Mouse (Mus musculus): ENCODE results near the gene Olfr597. TPM values are rescaled to one million over a fixed set of nuclear protein-coding genes. Genes with fewer than 3 reads are reported as not detected.
"Not testable (repeated sequence)": the region's sequence is repeated elsewhere in the genome, so short reads cannot be mapped to it uniquely, and the experiment has no call there.

Gene Olfr597
- total RNA-seq (2021) = not detected

- DNase-seq (ENCODE audit: low spot score); intact Hi-C loops (cut with DNase I): not testable (repeated sequence)
These were observed at the start of gene Olfr597 for GRCm38 (mm10) chr7:103316015-103316414. Olfr597 (plus strand) TSS chr7:103316315.

- DNase-seq (ENCODE audit: low spot score); intact Hi-C loops (cut with DNase I): not testable (repeated sequence)
These were observed 10.8 kb upstream of the Olfr597 start, which contains the start of gene Olfr596 for GRCm38 (mm10) chr7:103305348-103305747. Olfr596 (plus strand) TSS chr7:103305648.

- intact Hi-C loops (cut with DNase I) = no loop called here
- DNase-seq (ENCODE audit: low spot score) = no peak
These were observed 7.2 kb downstream of the Olfr597 start, which contains the start of gene Olfr598 for GRCm38 (mm10) chr7:103323268-103323667. Olfr598 (plus strand) TSS chr7:103323568.

GRCm38 (mm10) chr7:103335617-103336016 is 19.5 kb downstream of the Olfr597 start, which contains the start of gene Olfr599:
Olfr599 (plus strand) TSS chr7:103335917.
- no peak for DNase-seq (ENCODE audit: low spot score)
- intact Hi-C loops (cut with DNase I) = no loop called here

- no peak for DNase-seq (ENCODE audit: low spot score)
- intact Hi-C loops (cut with DNase I) = no loop called here
These were observed 33.5 kb downstream of the Olfr597 start, which contains the start of gene Olfr600 for GRCm38 (mm10) chr7:103349569-103349968. Olfr600 (minus strand) TSS chr7:103349669.

- intact Hi-C loops (cut with DNase I) = no loop called here
These were observed 46.4 kb downstream of the Olfr597 start, which contains the start of gene Olfr601 for GRCm38 (mm10) chr7:103362555-103362954. Olfr601 (minus strand) TSS chr7:103362655.

More at GRCm38 (mm10) chr7:103362555-103362954, 46.4 kb downstream of the Olfr597 start, which contains the start of gene Olfr601:
- DNase-seq (ENCODE audit: low spot score) = no peak

Small RNAs within 50 kb of the gene (microRNA-seq; reads per million reads assigned to microRNA genes)
- gene Gm23550 = not detected

Other genes starting within 250 kb of the Olfr597 start
- not detected for gene Olfr584, start 234.4 kb upstream of the Olfr597 start, total RNA-seq (2021)
- gene Olfr585, start 218.6 kb upstream of the Olfr597 start, total RNA-seq (2021) = not detected
- gene Olfr586, start 190.7 kb upstream of the Olfr597 start, total RNA-seq (2021) = not detected
- gene Olfr588-ps1, start 175.4 kb upstream of the Olfr597 start, total RNA-seq (2021) = not detected
- gene Olfr589, start 160.0 kb upstream of the Olfr597 start, total RNA-seq (2021) = not detected
- gene Olfr591, start 138.0 kb upstream of the Olfr597 start, total RNA-seq (2021) = not detected
- not detected for gene Olfr592, start 131.5 kb upstream of the Olfr597 start, total RNA-seq (2021)
- not detected for gene Olfr593, start 104.5 kb upstream of the Olfr597 start, total RNA-seq (2021)
- not detected for gene Olfr594, start 99.3 kb upstream of the Olfr597 start, total RNA-seq (2021)
- gene Usp17ld, start 63.8 kb upstream of the Olfr597 start, total RNA-seq (2021) = not detected
- gene Olfr596, start 10.7 kb upstream of the Olfr597 start, total RNA-seq (2021) = not detected
- not detected for gene Olfr598, start 7.3 kb downstream of the Olfr597 start, total RNA-seq (2021)
- not detected for gene Olfr599, start 19.6 kb downstream of the Olfr597 start, total RNA-seq (2021)
- not detected for gene Olfr600, start 33.4 kb downstream of the Olfr597 start, total RNA-seq (2021)
- gene Olfr601, start 46.3 kb downstream of the Olfr597 start, total RNA-seq (2021) = not detected
- gene Olfr603, start 69.9 kb downstream of the Olfr597 start, total RNA-seq (2021) = not detected
- gene Usp17lc, start 98.8 kb downstream of the Olfr597 start, total RNA-seq (2021) = not detected
- gene Olfr605, start 129.1 kb downstream of the Olfr597 start, total RNA-seq (2021) = not detected
- not detected for gene Olfr606, start 132.7 kb downstream of the Olfr597 start, total RNA-seq (2021)
- not detected for gene Olfr607, start 147.8 kb downstream of the Olfr597 start, total RNA-seq (2021)
- gene Olfr608, start 153.6 kb downstream of the Olfr597 start, total RNA-seq (2021) = not detected
- not detected for gene Olfr609, start 181.7 kb downstream of the Olfr597 start, total RNA-seq (2021)
- not detected for gene Olfr610, start 195.8 kb downstream of the Olfr597 start, total RNA-seq (2021)
- gene Olfr611, start 204.5 kb downstream of the Olfr597 start, total RNA-seq (2021) = not detected
- gene Olfr612, start 226.4 kb downstream of the Olfr597 start, total RNA-seq (2021) = not detected
- gene Olfr613, start 231.8 kb downstream of the Olfr597 start, total RNA-seq (2021) = not detected
- gene Olfr615, start 239.8 kb downstream of the Olfr597 start, total RNA-seq (2021) = not detected